Mouse (Mus musculus) frontal cortex, postnatal 25 days (tissue): ENCODE measurements around the gene Ppm1l.
"Not testable (repeated sequence)": the region's sequence is repeated elsewhere in the genome, so short reads cannot be mapped to it uniquely, and the experiment has no call there.

Experiments used
- DNase-seq, 2 experiments: peaks; one replicate each; pipeline ENCODE4 v3.0.0; 2022; ENCODE audit warnings: low spot score in 2 of 2

Ppm1l gene

GRCm38 (mm10) chr3:69535941-69536647, 219.4 kb downstream of the Ppm1l start:
- no peak for DNase-seq

- no peak for DNase-seq
These were observed 226.3 kb downstream of the Ppm1l start for GRCm38 (mm10) chr3:69542962-69543361.

- no peak for DNase-seq
These were observed 227.1 kb downstream of the Ppm1l start for GRCm38 (mm10) chr3:69543730-69544129.

- no peak for DNase-seq
These were observed 228.4 kb downstream of the Ppm1l start for GRCm38 (mm10) chr3:69545017-69545416.

GRCm38 (mm10) chr3:69548704-69549455, 232.2 kb downstream of the Ppm1l start:
- no peak for DNase-seq

DNA sequence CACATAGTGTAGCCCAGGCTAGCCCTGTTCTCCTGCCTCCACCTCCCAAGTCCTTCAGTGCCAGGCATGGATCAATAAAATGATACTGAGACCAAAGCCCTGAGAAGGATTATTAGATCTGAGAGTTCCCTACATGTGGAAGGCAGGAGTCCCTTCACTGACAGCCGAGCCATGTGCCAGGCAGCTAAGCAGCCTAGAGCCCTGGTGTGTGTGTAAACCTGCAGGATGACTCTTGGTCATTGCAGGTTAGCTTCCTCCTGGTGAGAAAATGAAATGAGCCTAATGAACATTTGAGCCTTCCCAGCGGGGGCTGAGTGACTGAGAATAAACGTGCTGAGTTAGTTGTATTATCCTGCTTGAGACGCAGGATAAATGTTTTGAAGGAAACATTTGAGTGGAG, 232.9 kb downstream of the Ppm1l start:
- DNase-seq, result no peak

DNA sequence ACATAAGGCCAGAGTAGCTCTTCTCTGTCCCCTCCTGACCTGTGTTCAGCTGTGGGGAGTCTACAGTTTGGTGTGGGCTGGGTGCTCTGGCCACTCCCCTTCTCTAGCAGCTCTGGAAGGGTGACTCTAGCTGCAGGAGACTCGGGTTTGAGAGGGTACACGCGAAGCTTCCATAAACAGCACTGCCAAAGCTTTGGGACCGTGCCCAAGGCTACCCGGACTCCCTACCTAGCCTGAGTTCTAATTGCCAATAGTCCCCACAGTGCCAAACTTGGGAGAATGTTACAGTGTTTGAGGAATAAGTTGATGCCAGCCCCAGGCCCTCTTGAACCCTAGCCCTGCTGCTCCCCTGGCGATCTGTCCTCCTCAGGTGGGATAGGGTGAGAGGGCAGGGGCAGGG, 238.8 kb downstream of the Ppm1l start:
- no peak for DNase-seq

DNA sequence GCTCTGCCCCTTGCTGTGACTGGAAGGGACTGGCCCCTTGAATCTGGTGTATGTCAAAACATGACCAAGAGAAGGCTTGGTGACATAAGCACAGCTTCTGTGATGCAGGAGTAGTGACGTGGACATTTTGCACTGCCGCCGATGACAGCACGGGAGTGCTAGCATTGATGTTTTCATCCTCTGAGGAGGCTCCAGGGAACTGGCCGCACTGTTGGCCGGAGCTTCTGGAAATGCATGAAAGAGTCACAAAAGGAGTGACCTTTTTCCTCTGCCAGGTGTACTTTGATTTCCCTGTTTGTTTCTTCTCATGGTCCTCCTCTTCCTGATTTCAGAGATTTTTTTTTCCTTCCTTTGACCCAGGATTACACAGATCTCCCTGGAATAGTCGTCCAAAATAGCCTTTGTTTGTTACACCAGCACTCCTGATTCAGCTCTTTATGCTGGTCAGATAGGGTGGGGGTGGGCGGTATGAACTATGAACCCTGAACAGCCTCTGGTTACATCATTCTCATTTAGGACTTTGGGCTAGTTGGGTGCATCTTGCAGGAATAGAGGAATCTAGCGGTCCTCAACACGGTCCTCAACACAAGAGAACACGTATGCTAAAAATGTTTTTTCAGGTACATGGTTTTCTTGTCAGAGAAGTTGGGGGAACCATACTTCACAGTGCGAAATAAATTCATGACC, 239.6 kb downstream of the Ppm1l start:
- DNase-seq, result no peak

DNA sequence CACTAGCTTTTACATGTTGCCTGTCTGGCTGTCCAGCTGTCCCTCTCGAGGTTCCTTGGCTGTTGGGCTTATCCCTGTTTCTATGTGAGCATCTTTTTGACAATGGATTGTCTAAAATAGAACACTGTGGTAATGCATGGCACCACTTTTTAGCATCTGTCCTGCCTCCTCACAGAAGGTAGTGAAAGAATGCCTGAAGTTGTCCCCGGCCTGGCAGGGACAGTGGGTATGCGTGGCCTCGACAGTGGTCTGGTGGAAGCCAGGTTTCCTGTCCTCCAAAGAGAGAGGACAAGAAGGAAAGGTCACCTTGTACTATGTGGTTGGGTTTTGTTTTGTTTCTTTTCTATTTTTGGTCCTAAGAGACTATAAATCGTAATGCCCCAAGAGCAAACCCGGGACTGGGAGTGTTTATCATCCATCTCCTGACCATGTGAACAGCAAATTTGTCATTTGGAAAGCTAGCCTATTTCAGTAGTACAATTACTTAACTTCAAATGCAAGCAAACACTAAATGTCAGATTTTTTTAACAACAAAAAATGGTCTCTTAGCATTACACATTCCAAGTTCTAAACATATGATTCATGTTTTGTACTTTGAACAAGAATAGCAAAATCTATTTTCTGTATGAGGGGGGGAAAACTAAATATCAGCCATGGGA, 242.8 kb downstream of the Ppm1l start:
- no peak for DNase-seq

DNA sequence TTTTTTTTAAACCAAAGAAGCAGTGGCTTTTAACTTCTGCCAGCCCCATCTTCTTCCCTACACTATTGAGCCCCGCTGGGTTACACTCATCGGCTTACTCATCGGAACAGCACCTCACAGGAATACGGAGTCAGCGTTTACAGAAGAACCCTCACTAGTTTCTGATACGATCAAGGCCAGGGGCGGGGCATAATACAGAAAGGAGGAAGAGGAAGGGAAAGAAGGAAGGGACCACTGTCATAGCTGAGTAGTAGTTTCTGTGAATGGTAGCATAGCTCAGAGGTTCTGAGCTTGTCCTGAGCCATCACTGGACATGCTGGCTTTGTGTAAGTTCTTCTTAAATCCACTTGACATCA, 243.3 kb downstream of the Ppm1l start:
- DNase-seq, result no peak

- no peak for DNase-seq
These were observed 245.0 kb downstream of the Ppm1l start for GRCm38 (mm10) chr3:69561686-69562085.

GRCm38 (mm10) chr3:69563406-69563805, 246.7 kb downstream of the Ppm1l start:
- no peak for DNase-seq

DNA sequence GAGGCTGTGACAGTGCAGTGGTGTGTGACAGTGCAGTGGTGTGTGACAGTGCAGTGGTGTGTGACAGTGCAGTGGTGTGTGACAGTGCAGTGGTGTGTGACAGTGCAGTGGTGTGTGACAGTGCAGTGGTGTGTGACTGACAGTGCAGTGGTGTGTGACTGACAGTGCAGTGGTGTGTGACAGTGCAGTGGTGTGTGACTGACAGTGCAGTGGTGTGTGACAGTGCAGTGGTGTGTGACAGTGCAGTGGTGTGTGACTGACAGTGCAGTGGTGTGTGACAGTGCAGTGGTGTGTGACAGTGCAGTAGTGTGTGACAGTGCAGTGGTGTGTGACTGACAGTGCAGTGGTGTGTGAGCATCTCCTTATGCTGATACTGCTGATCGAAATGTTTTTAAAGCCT, 248.9 kb downstream of the Ppm1l start:
- DNase-seq, result not testable (repeated sequence)

- DNase-seq, result no peak
These were observed 255.9 kb downstream of the Ppm1l start for GRCm38 (mm10) chr3:69572561-69572960.

DNA sequence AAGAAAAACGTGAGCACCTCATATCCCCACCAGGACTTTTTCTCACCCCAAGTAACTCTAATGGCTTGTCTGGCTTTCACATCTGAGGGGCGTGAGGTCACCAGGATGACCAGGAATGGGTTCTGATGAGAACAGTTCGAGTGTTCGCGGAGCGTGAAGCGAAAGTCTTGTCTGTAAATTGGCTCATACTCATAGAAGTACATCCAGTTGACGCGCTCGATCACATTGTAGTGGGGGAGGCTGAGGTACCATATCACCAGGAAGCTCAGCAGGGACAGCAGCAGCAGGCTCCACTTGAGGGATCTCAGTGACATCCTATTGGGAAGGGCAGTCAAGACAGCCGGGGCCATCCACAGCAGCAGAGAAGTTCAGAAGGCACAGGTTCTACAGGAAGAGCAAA, 258.9 kb downstream of the Ppm1l start:
- no peak for DNase-seq

GRCm38 (mm10) chr3:69576715-69577114, 260.1 kb downstream of the Ppm1l start:
- DNase-seq, result no peak

- no peak for DNase-seq
These were observed 262.1 kb downstream of the Ppm1l start for GRCm38 (mm10) chr3:69578791-69579190.

DNA sequence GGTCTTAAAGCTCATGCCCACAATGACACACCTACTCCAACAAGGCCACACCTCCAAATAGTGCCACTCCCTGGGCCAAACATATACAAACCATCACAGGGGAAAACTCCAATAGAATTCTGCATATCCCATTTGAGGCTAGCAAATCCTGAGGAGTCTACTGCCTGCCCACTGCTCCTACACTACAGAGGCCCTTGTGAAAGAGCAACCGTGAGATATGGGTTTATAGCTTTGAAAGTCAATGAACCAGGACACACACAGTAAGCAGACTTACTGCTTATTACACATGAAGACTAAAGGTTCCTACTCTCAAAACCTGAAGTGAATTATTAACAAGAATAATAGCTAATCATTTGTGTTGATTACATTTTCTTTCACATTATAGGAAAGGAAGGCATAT, 267.1 kb downstream of the Ppm1l start:
- DNase-seq, result no peak

DNA sequence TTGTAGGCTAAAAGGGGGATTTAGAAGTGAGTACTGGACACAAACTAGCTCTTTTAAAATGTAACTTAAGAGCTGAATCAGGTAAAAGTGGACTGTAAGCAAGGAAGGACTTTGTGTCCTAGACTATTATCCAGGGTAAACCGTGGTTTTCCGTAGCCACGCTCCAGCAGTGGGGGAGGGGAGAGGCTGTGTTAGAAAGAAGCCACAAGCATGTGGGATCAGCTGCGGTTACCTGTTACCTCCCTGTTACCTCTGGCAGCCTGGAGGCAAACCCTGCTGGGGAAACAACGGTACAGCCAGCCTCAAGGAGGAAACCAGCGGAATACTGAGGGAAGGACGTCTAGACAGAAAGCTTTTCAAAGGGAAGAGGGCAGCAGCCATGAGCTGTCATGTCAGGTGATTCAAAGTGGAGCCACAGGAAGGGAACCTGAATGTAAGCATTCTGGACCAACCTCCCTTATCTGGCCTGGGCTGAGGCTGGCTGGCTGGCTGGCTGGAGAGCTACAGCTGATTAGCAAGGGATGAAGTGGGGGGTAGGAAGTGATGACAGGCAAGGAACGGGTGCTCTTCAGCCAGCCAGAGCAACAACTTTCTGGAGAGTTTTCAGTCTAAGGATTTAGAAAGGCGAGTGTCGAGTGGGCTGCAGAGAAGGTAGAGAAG, 271.6 kb downstream of the Ppm1l start:
- no peak for DNase-seq

DNA sequence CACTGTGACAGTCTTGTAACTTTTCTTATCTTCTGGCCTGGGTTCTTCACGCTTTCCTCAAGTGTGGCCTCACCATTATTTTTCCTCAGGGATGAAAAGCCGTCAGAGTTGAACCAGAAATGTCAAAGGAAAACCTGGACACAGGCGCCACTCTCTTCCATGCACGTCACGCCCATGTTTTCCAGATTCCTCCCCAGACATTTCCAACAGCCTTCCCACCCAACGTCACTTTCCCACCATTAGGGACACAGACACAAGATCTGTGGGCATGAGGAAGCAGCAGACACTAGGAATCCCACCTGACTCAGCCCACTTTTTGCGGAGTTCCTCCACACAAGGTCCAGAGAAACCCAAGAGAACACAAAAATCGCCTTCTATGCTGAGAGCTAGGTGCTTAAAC, 276.8 kb downstream of the Ppm1l start:
- no peak for DNase-seq

DNA sequence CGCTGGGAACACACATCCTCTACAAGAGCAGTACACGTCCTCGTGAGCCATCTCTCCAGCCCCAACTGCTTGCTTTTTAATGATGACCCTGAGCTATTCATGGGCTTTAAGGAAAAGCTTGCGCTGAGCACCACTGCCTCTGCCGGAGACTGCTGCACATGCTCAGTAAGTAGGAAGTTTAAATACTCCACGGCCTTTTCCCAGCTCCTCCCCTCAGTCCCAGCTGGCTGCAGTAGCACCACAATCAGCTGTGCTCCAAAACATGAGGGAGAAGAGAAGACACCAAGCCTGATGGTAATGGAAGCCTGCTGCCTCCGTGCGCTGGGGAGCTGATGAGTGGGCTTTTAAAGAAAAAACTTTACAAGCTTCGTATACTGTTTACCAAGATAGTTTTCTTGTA, 277.4 kb downstream of the Ppm1l start:
- DNase-seq, result no peak

GRCm38 (mm10) chr3:69596116-69596515, 279.5 kb downstream of the Ppm1l start:
- no peak for DNase-seq
